Mouse (Mus musculus) fat pad, adult 2 months (tissue): ENCODE measurements around the gene Cfap221.

ENCODE experiments used
- DNase-seq: peaks from one replicate; pipeline ENCODE4 v3.0.0-alpha.2; 2011; ENCODE audit warnings: low read depth, low spot score; ENCODE audit errors: extremely low read depth

The Cfap221 gene

GRCm38 (mm10) chr1:119907206-119907748 is 89.8 kb downstream of the Cfap221 start:
- DNase-seq = no peak

GRCm38 (mm10) chr1:119903231-119903620 is 93.8 kb downstream of the Cfap221 start:
- no peak for DNase-seq

- no peak for DNase-seq
Observed at GRCm38 (mm10) chr1:119902551-119903230, 94.3 kb downstream of the Cfap221 start.

DNA sequence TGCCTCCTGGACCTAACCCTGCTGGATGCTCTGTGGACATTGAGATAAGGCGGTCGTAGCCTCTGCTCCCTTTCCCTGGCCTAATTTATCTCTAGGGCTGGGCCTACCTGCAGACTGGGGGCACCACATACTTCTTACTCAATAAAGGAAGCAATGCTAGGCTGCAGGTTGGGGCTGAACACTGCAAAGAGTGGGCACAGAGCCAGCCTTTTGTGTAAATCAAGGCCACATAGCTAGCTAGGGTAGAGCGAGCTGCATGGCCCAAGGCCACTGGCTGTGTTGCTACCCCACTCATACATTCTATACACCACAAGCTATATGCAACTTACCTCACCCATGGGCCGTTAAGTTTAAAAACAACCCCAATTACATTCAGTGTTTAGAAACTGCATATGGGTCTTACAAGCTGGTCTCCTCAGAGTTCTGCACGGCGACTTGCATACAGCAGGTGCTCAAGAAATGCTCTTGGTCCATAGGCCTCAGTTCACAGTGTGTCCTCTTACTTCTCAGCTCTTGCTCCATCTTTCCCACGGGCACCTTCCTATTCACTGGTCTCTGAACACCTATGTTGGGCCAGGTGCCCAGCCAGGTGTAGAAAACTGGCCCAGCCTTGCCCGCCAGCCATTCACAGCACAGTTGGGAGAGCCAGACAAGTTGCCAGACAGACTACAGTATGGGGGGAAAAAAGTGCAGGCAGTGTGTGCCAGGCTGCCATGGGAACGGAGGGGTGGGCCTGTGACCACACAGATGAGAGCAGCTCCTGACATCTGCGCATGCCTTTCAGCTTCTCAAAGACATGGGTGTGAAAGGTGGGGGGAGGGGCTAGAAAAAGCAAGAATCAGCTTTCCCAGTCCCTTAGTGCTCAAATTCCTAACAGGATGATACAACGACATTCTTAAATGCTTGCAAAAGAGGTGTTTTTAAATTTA is 97.6 kb downstream of the Cfap221 start:
- peak; percentile 45 for DNase-seq

DNA sequence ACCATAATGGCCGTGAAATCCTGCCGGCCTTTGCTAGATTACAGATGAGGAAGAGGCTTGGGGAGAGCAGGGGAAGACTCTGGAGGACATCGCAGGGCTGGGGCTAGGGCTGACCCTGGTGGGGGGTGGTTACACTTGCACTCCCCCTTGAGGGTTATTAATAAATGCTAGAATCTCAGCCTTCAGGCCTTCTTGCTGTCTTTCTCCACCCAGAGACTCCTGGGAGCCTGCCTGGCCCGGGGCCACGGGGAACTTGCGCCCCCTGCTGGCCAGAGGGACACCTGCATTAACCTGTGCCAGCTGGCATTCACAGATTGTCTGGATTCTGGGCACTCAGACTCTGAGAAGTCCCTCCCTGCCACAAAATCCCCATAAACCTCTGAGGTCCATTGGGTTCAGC is 102.1 kb downstream of the Cfap221 start:
- DNase-seq = no peak

GRCm38 (mm10) chr1:119893600-119893999 is 103.4 kb downstream of the Cfap221 start:
- no peak for DNase-seq

DNA sequence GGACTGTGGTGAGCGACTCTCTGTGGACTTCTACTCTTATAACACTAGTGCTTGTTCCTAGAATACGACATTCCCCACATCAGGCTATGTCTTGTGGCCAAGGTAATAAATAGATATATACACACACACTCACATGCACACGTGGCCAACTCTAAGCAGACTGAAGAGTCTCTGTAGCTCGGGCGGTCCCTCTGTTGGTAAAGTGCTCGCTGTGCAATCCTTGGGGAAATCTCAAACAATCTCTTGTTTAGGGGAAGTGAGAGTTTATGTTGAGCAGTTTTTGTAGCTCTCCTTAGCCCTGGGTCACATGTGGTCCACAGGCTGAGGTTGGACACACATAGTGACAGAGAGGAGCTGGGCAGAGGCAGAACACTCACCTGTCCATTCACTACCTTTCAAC is 104.1 kb downstream of the Cfap221 start:
- no peak for DNase-seq

- no peak for DNase-seq
Observed at GRCm38 (mm10) chr1:119891865-119892264, 105.2 kb downstream of the Cfap221 start.

GRCm38 (mm10) chr1:119891149-119891548 is 105.9 kb downstream of the Cfap221 start:
- no peak for DNase-seq

DNA sequence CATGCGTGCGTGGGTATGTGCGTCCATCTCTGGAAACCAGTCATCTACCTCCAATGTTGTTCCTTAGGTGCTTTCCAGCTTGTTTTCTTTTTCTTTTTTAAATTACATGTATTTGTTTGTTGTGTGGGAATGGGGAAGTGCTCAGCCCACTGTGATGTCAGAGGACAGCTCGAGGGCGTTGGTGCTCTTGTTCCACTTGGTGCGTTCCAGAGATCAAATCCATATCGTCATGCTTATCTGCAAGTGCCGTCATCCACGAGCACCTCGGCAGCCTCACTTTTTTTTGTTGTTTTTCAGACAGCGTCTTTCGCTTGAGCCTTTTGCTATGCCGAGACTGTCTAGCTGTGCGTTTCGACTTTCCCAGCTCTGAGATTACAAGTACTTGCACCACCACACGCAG is 107.7 kb downstream of the Cfap221 start:
- no peak for DNase-seq

GRCm38 (mm10) chr1:119886320-119886719 is 110.7 kb downstream of the Cfap221 start:
- no peak for DNase-seq

DNA sequence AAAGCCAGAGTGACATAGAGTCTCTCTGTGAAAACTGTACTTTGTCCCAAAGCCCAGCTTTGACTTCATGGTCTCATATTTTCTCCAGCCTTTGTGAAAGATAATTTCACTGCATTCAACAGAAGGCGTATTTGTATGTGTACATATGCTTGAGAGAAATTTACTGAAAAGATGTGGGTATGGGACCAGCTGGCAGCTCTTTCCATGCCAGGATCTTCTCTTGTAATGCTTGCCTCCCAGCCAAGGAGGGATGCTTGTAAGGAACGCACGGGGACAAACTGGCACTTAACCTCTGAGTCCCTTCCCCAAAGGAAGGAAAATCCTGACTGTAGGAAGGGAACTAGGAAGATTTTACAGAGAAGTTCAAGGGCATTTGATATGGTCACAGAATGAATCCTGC is 112.8 kb downstream of the Cfap221 start:
- DNase-seq = no peak

DNA sequence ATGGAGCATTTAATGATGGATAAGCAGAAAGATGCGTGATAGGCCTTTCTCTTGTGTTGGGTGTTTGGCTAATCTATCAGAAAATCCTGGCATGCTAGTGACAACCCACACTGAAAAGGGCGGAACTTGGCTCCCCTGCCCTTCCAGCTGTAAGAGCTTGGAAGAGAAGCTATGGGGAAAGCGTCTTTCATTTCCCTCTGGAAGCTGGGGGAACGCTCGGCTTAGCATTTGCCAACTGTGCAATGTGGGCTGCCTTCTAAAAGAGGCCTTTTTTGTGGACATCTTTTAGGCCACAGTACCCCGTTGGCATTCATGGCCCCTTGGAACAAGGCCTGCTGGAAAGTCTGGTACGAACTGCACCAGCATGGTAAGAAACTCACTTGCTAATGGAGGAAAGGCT is 118.1 kb downstream of the Cfap221 start:
- DNase-seq = no peak

DNA sequence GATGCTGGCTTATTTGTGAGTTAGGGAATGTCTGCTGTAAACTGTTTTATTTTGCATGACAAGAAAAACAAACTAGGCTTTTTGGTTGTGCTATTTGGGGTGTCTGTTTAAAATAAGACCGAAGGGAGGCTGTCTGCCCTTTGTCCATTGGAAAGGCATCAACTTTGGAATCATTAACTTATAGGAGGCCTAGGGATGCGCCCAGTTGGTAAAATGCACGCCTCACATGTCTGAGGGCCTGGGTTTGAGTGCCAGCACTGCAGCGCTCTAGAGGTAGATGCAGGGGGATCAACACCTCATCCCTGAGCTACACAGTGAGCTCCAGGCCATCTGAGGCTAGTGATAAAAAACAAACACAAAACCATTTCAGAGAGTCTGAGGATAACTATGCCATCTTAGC is 119.6 kb downstream of the Cfap221 start:
- no peak for DNase-seq
